Mouse (Mus musculus): ENCODE measurements at regions not wholly inside any gene's neighbourhood (a gene's known extent, or its start where the extent isn't known, plus 50 kb on each side); places are given as distances from the start of the nearest gene placed in this dataset.
A peak's percentile ranks its signal among the peaks of the same experiment; 100 is the strongest.
"Not testable (repeated sequence)": the region's sequence is repeated elsewhere in the genome, so short reads cannot be mapped to it uniquely, and the experiment has no call there.

- peak; percentile 66 to 69 for TF ChIP-seq CTCF (conservative IDR thresholded peaks at IDR 0.05 in 1 of 2, IDR thresholded peaks at IDR 0.05 in 1 of 2; ENCODE audit: low read depth in 2 of 2, low read length in 2 of 2)
- TF ChIP-seq TCF12 (IDR thresholded peaks at IDR 0.05; ENCODE audit: low read depth, low read length); MAZ (IDR thresholded peaks at IDR 0.05; ENCODE audit: low read depth, low read length); EP300 (IDR thresholded peaks at IDR 0.05; ENCODE audit: low read length); MEF2A (IDR thresholded peaks at IDR 0.05; ENCODE audit: borderline replicate concordance, low read depth, low read length); ZNF384 (IDR thresholded peaks at IDR 0.05; ENCODE audit: low read depth, low read length); POLR2AphosphoS2 (IDR thresholded peaks at IDR 0.05; ENCODE audit: low read depth, low read length); POLR2A (IDR thresholded peaks at IDR 0.05; ENCODE audit: low read depth, low read length); HCFC1 (IDR thresholded peaks at IDR 0.05; ENCODE audit: low read depth, low read length); SIN3A (IDR thresholded peaks at IDR 0.05; ENCODE audit: low read length); TBP (conservative IDR thresholded peaks at IDR 0.05; ENCODE audit: low read depth, low read length): not testable (repeated sequence)
Measured at GRCm38 (mm10) chr19:3204504-3204903, 78.2 kb upstream of the Mrpl21 start.

Data from CH12.LX (cell line).